Mouse (Mus musculus) brown adipose tissue, adult 24 weeks (tissue): Measurements from ENCODE around the gene Rbfox2. TPM values are rescaled to one million over a fixed set of nuclear protein-coding genes. Genes with fewer than 3 reads are reported as not detected.
A peak's percentile ranks its signal among the peaks of the same experiment; 100 is the strongest.

Source experiments
- H3K27ac ChIP-seq: fragments of 200-500 bp; replicated peaks from 2 replicates; pipeline ENCODE4 v1.5.1; 2012; ENCODE audit warnings: low read depth, mild to moderate bottlenecking, low read length
- H3K4me1 ChIP-seq: fragments of 200-500 bp; 2 replicates; pipeline ENCODE4 v1.6.1; 2012; ENCODE audit warnings: low read length, mixed read lengths; ENCODE audit not compliant: control insufficient read depth, insufficient read depth, insufficient read length
- H3K4me3 ChIP-seq: fragments of 200-500 bp; 2 replicates; pipeline ENCODE4 v1.5.1; 2012; ENCODE audit warnings: low read depth, mild to moderate bottlenecking, low read length, moderate library complexity; ENCODE audit not compliant: insufficient read depth
- polyA plus RNA-seq: library from polyadenylated mRNA; stranded (reverse); fragments of >200 nt; gene quantifications from 2 replicates; pipeline ENCODE4 v1.2.4, GENCODE M21; 2012; ENCODE audit not compliant: missing spikeins, insufficient read depth, insufficient read length

Gene Rbfox2
- polyA plus RNA-seq, 1 experiment, result 30.5 TPM

- peaks cover 24% of the 10 kb centered on the region for H3K4me1 ChIP-seq
- H3K27ac ChIP-seq, result no peak overlapping the region
- H3K4me3 ChIP-seq, result no peak overlapping the region
Measured at GRCm38 (mm10) chr15:77216704-77217103, 90.1 kb downstream of the Rbfox2 start.

GRCm38 (mm10) chr15:77215178-77215800 is 91.5 kb downstream of the Rbfox2 start:
- Histone ChIP-seq H3K27ac (peak overlapping the region; percentile 46), H3K4me1 (peaks cover 24% of the 10 kb centered on the region), H3K4me3 (no peak overlapping the region)

- 0 out of 2 replicates have a peak overlapping the region, but pooled peaks have one; percentile 12 for H3K27ac ChIP-seq
- H3K4me1 ChIP-seq, result peaks cover 22% of the 10 kb centered on the region
Measured at GRCm38 (mm10) chr15:77214410-77215107, 92.2 kb downstream of the Rbfox2 start.

GRCm38 (mm10) chr15:77213829-77214228 is 93.0 kb downstream of the Rbfox2 start:
- Histone ChIP-seq H3K4me1 (peaks cover 20% of the 10 kb centered on the region), H3K27ac (no peak overlapping the region), H3K4me3 (no peak overlapping the region)

More at GRCm38 (mm10) chr15:77214410-77215107, 92.2 kb downstream of the Rbfox2 start:
- H3K4me3 ChIP-seq, result no peak overlapping the region

GRCm38 (mm10) chr15:77212818-77213217 is 94.0 kb downstream of the Rbfox2 start:
- no peak overlapping the region for H3K4me3 ChIP-seq
- peaks cover 20% of the 10 kb centered on the region for H3K4me1 ChIP-seq

GRCm38 (mm10) chr15:77212217-77212757 is 94.5 kb downstream of the Rbfox2 start:
- Histone ChIP-seq H3K4me3 (no peak overlapping the region), H3K27ac (no peak overlapping the region), H3K4me1 (peaks cover 20% of the 10 kb centered on the region)

More at GRCm38 (mm10) chr15:77212818-77213217, 94.0 kb downstream of the Rbfox2 start:
- peak overlapping the region; percentile 32; the same call in 1 of the 2 replicates for H3K27ac ChIP-seq

GRCm38 (mm10) chr15:77206996-77207395 is 99.8 kb downstream of the Rbfox2 start:
- Histone ChIP-seq H3K27ac (no peak overlapping the region), H3K4me1 (peaks cover 7% of the 10 kb centered on the region; the same call in 1 of the 2 replicates), H3K4me3 (no peak overlapping the region)

- Histone ChIP-seq H3K4me3 (no peak overlapping the region), H3K27ac (0 out of 2 replicates have a peak overlapping the region, but pooled peaks have one; percentile 14), H3K4me1 (peaks cover 12% of the 10 kb centered on the region)
Measured at GRCm38 (mm10) chr15:77204951-77205350, 101.9 kb downstream of the Rbfox2 start.

- peak overlapping the region; percentile 57 for H3K4me3 ChIP-seq
- peak overlapping the region; percentile 85 for H3K27ac ChIP-seq
- peaks cover 17% of the 10 kb centered on the region for H3K4me1 ChIP-seq
Measured at GRCm38 (mm10) chr15:77203255-77203981, 103.4 kb downstream of the Rbfox2 start.

GRCm38 (mm10) chr15:77202881-77203254 is 103.9 kb downstream of the Rbfox2 start:
- Histone ChIP-seq H3K4me1 (peaks cover 17% of the 10 kb centered on the region), H3K27ac (peak overlapping the region; percentile 85), H3K4me3 (peak overlapping the region; percentile 57)

- Histone ChIP-seq H3K4me3 (0 out of 2 replicates have a peak overlapping the region, but pooled peaks have one; percentile 26), H3K4me1 (peaks cover 18% of the 10 kb centered on the region), H3K27ac (peak overlapping the region; percentile 82)
Measured at GRCm38 (mm10) chr15:77202223-77202622, 104.6 kb downstream of the Rbfox2 start.

- H3K4me3 ChIP-seq, result no peak overlapping the region
- peaks cover 27% of the 10 kb centered on the region for H3K4me1 ChIP-seq
- peak overlapping the region; percentile 98 for H3K27ac ChIP-seq
Measured at GRCm38 (mm10) chr15:77196827-77197226, 110.0 kb downstream of the Rbfox2 start.

- H3K27ac ChIP-seq, result peak overlapping the region; percentile 95
- H3K4me1 ChIP-seq, result peaks cover 22% of the 10 kb centered on the region
- H3K4me3 ChIP-seq, result no peak overlapping the region
Measured at GRCm38 (mm10) chr15:77196001-77196400, 110.8 kb downstream of the Rbfox2 start.

- H3K27ac ChIP-seq, result peak overlapping the region; percentile 61
- peaks cover 22% of the 10 kb centered on the region for H3K4me1 ChIP-seq
- no peak overlapping the region for H3K4me3 ChIP-seq
Measured at GRCm38 (mm10) chr15:77192154-77192935, 114.5 kb downstream of the Rbfox2 start.
